Mouse (Mus musculus): ENCODE measurements around the gene Klhdc2. TPM values are rescaled to one million over a fixed set of nuclear protein-coding genes. Genes with fewer than 3 reads are reported as not detected.

Klhdc2 gene
- 100 to 1,000 TPM; 117 to 128 TPM for total RNA-seq (2021)

- DNase-seq, result peak; percentile 85 to 89
Observed at GRCm38 (mm10) chr12:69296511-69297410, at the start of gene Klhdc2. Gene Klhdc2, plus strand, starts transcription at chr12:69296681.

GRCm38 (mm10) chr12:69249766-69250165 lies 46.7 kb upstream of the Klhdc2 start:
- no peak for DNase-seq

GRCm38 (mm10) chr12:69250756-69251155 lies 45.7 kb upstream of the Klhdc2 start:
- DNase-seq, result no peak

- DNase-seq, result no peak
Observed at GRCm38 (mm10) chr12:69253806-69254205, 42.7 kb upstream of the Klhdc2 start.

GRCm38 (mm10) chr12:69257836-69258235 lies 38.6 kb upstream of the Klhdc2 start:
- no peak for DNase-seq

- DNase-seq, result no peak
Observed at GRCm38 (mm10) chr12:69262251-69262650, 34.2 kb upstream of the Klhdc2 start.

GRCm38 (mm10) chr12:69265031-69265430 lies 31.4 kb upstream of the Klhdc2 start:
- no peak for DNase-seq

GRCm38 (mm10) chr12:69267956-69268632 lies 28.4 kb upstream of the Klhdc2 start:
- DNase-seq, result no peak

GRCm38 (mm10) chr12:69268956-69269355 lies 27.5 kb upstream of the Klhdc2 start:
- no peak for DNase-seq

GRCm38 (mm10) chr12:69279931-69280469 lies 16.5 kb upstream of the Klhdc2 start:
- DNase-seq, result no peak

- no peak for DNase-seq
Observed at GRCm38 (mm10) chr12:69280915-69281314, 15.6 kb upstream of the Klhdc2 start.

GRCm38 (mm10) chr12:69283146-69283545 lies 13.3 kb upstream of the Klhdc2 start:
- DNase-seq, result no peak

- DNase-seq, result no peak
Observed at GRCm38 (mm10) chr12:69287535-69287934, 8.9 kb upstream of the Klhdc2 start.

- DNase-seq, result no peak
Observed at GRCm38 (mm10) chr12:69288699-69289098, 7.8 kb upstream of the Klhdc2 start.

GRCm38 (mm10) chr12:69292401-69292800 lies 4.1 kb upstream of the Klhdc2 start:
- DNase-seq, result no peak

- no peak for DNase-seq
Observed at GRCm38 (mm10) chr12:69293815-69294214, 2.7 kb upstream of the Klhdc2 start.

GRCm38 (mm10) chr12:69294936-69295335 lies 1.5 kb upstream of the Klhdc2 start:
- DNase-seq, result no peak

GRCm38 (mm10) chr12:69295651-69296050 lies 830 bp upstream of the Klhdc2 start:
- no peak for DNase-seq

- DNase-seq, result no peak
Observed at GRCm38 (mm10) chr12:69297411-69298150, 1.1 kb downstream of the Klhdc2 start.

- DNase-seq, result no peak
Observed at GRCm38 (mm10) chr12:69298281-69298680, 1.8 kb downstream of the Klhdc2 start.

GRCm38 (mm10) chr12:69299231-69299630 lies 2.8 kb downstream of the Klhdc2 start:
- no peak for DNase-seq

- no peak for DNase-seq
Observed at GRCm38 (mm10) chr12:69299831-69300230, 3.4 kb downstream of the Klhdc2 start.

- no peak for DNase-seq
Observed at GRCm38 (mm10) chr12:69300391-69300790, 3.9 kb downstream of the Klhdc2 start.

Measured in layer of hippocampus, postnatal 36 days (tissue).